Mouse (Mus musculus) small intestine, adult 2 months (tissue): ENCODE data around the gene Try10. TPM values are rescaled to one million over a fixed set of nuclear protein-coding genes. Genes with fewer than 3 reads are reported as not detected.
"Not testable (repeated sequence)": the region's sequence is repeated elsewhere in the genome, so short reads cannot be mapped to it uniquely, and the experiment has no call there.

ENCODE experiments used
- H3K27ac ChIP-seq: fragments of 200-500 bp; 2 replicates; pipeline ENCODE4 v1.5.1; 2012; ENCODE audit warnings: low read depth, low read length, control low read depth, inconsistent platforms; ENCODE audit not compliant: insufficient read depth
- H3K27me3 ChIP-seq: fragments of 200-500 bp; 2 replicates; pipeline ENCODE4 v1.6.1; 2012; ENCODE audit warnings: mild to moderate bottlenecking, moderate library complexity, low read length, inconsistent platforms; ENCODE audit not compliant: control insufficient read depth, insufficient read depth
- H3K36me3 ChIP-seq: fragments of 200-500 bp; 2 replicates; pipeline ENCODE4 v1.6.1; 2012; ENCODE audit warnings: mild to moderate bottlenecking, low read length, control low read depth, inconsistent platforms; ENCODE audit not compliant: control insufficient read depth, insufficient read depth
- H3K4me1 ChIP-seq: fragments of 200-500 bp; 2 replicates; pipeline ENCODE4 v1.6.1; 2012; ENCODE audit warnings: low read length, inconsistent platforms, mixed read lengths; ENCODE audit not compliant: control insufficient read depth, insufficient read depth, insufficient read length
- H3K4me3 ChIP-seq: fragments of 200-500 bp; 2 replicates; pipeline ENCODE4 v1.5.1; 2012; ENCODE audit warnings: low read depth, mild to moderate bottlenecking, control low read depth, inconsistent platforms, low read length, moderate library complexity
- CTCF ChIP-seq: fragments of 200-500 bp; IDR thresholded peaks from 2 replicates; pipeline ENCODE4 v1.5.1; 2012; ENCODE audit warnings: low read depth, mild to moderate bottlenecking, control low read depth, inconsistent platforms, low read length, moderate library complexity, mixed read lengths; ENCODE audit not compliant: insufficient replicate concordance, insufficient read length; ENCODE audit errors: extremely low read depth
- POLR2A ChIP-seq: fragments of 200-500 bp; IDR thresholded peaks from 2 replicates; pipeline ENCODE4 v1.6.1; 2012; ENCODE audit warnings: low read depth, mild to moderate bottlenecking, control low read depth, inconsistent platforms, low read length, moderate library complexity
- WGBS: fragments of 180-500 bp; shearing (Covaris S2); methylation state at CpG from one replicate; pipeline ENCODE4 v1.1.7; 2018; 5-methylcytosine and 5-hydroxymethylcytosine counted together
- polyA plus RNA-seq: library from polyadenylated mRNA; depleted of rRNA; stranded (reverse); fragments of >200 nt; gene quantifications from 2 replicates; pipeline ENCODE4 v1.2.3, GENCODE M21; 2012; rRNA removed

Gene Try10
- polyA plus RNA-seq: 0.87 and 412 TPM in 2 replicates

DNA sequence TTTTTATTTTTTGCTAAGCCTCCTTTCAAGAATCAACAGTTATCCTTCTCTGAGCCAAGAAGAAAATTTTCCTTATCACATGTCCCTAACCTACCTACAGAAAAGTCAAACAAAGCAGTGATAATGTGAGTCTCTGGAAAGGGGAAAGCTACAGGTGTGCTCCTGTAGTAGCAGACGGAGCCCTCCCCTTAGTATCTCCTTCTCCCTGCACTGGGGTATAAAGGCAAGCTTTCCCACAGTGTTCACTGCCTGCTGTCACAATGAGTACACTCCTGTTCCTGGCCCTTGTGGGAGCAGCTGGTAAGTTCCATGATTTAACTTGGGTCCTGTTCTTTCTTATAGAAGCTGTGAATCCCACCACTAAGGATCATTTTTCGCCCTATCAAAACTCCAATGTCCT is at the start of gene Try10:
Try10 (plus strand) TSS at position 174 of the 400 bp plus-strand sequence.
- Histone ChIP-seq H3K4me1 (no peaks in the 10 kb centered on the region), H3K27me3 (no peaks in the 10 kb centered on the region), H3K4me3 (no peak within 1 kb of the TSS), H3K36me3 (no peaks in the 10 kb centered on the region), H3K27ac (no peak within 1 kb of the TSS)
- 58% methylated on average over 2 of the region's 2 CpGs for WGBS
- TF ChIP-seq CTCF (no peak), POLR2A (no peak)

DNA sequence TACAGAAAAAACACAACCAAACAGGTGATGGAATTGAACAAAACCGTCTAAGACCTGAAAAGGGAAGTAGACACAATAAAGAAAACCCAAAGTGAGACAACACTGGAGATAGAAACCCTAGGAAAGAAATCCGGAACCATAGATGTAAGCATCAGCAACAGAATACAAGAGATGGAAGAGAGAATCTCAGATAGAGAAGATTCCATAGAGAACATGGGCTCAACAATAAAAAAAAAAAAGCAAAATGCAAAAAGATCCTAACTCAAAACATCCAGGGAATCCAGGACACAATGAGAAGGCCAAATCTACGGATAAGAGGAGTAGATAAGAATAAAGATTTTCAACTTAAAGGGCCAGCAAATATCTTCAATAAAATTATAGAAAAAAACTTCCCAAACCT is 37.2 kb upstream of the Try10 start, which contains the start of gene Try5:
Try5 (minus strand) TSS at position 101 of the 400 bp plus-strand sequence.
- WGBS: 53% methylated on average over 3 of the region's 3 CpGs
- not testable (repeated sequence) for H3K36me3 ChIP-seq, H3K27me3 ChIP-seq

DNA sequence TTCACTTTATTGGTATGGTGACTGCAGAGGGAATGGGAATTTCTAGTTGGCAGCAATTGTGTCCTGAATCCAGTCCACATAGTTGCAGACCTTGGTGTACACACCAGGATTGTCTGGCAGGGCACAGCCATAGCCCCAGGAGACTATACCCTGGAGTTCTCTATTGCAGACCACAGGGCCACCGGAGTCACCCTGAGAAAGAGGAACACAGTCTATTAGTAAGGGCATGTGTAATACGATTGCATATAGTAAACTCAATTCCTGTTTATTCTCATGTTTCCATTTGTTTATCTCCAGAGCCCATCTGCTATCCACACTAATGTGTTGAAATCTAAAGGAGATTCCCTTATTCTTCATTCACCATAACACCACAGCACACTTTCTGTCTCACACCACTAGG is 19.9 kb downstream of the Try10 start:
- not testable (repeated sequence) for H3K4me3 ChIP-seq, H3K36me3 ChIP-seq
- WGBS: 70% methylated on average over 2 of the region's 2 CpGs

More for the DNA sequence above, 37.2 kb upstream of the Try10 start, which contains the start of gene Try5:
- H3K27ac ChIP-seq, H3K4me3 ChIP-seq, H3K4me1 ChIP-seq: not testable (repeated sequence)

DNA sequence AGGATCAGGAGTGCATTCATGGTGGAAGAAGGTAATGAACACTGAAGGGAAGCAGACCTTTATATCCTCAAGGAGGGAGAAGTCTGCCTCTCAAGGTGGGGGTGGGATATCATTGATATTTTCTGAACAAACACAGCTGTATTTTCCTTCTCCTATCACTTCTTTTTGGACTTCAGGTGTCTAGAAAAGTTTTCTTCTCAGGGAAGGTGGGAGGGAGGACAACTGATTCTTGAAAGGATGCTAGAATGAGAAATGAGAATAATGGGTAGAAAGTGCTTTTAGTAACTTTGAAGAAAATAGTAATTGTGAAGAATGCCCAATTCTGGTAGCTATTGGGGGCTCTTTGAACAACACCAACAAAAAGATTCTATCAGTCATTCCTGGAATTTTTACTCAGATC is 23.7 kb downstream of the Try10 start, which contains the start of gene Prss3:
Prss3 (minus strand) TSS at position 101 of the 400 bp plus-strand sequence.
- H3K4me3 ChIP-seq, H3K36me3 ChIP-seq, H3K27me3 ChIP-seq, H3K27ac ChIP-seq, H3K4me1 ChIP-seq: not testable (repeated sequence)

More for the DNA sequence above, 19.9 kb downstream of the Try10 start:
- not testable (repeated sequence) for H3K4me1 ChIP-seq, H3K27ac ChIP-seq, H3K27me3 ChIP-seq

DNA sequence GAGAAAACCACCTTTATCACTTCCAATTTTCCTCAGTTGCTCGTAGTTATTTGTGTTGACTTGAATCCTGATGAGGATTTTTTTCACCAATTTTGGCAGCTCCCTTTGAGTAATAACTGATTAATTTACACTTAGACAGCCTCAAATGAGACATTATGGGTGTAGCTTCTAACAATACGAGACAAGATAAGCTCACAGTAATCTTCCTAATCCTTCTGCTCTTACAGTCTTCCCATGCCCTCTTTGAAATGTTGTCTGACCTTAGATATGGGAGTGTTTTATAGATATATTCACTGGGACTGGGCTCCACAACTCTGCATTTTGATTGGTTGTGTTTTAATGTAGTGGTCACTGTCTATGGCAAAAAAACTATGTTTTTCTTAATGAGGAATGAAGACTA is 32.9 kb downstream of the Try10 start:
- no peak for TF ChIP-seq POLR2A
- TF ChIP-seq CTCF: no peak
- H3K4me3 ChIP-seq: no peak overlapping the region
- 64% methylated on average over 2 of the region's 2 CpGs for WGBS
- H3K27me3 ChIP-seq: no peaks in the 10 kb centered on the region
- H3K4me1 ChIP-seq: no peaks in the 10 kb centered on the region
- H3K36me3 ChIP-seq: no peaks in the 10 kb centered on the region
- no peak overlapping the region for H3K27ac ChIP-seq

DNA sequence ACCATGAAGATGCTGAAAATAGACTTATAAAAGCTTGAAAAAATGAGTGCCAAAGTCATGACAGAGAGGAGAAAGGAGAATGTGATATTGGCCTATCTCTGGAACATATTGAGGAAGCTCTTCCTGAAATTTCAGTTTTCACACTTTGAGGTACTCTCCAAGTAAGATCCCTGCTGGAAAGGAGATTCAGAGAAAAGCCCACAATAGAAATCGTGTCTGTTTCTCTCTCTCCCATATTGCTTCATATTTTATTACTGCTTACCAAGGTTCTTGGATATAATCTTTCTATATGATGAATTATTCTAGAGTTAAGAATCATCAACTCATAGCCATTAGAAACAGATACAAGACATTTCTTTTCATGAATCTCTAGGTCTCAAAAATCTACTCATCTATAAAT is 37.7 kb downstream of the Try10 start:
- WGBS: 51% methylated on average over 1 of the region's 1 CpGs
- not testable (repeated sequence) for H3K4me1 ChIP-seq, H3K36me3 ChIP-seq, H3K27me3 ChIP-seq, H3K27ac ChIP-seq, H3K4me3 ChIP-seq

DNA sequence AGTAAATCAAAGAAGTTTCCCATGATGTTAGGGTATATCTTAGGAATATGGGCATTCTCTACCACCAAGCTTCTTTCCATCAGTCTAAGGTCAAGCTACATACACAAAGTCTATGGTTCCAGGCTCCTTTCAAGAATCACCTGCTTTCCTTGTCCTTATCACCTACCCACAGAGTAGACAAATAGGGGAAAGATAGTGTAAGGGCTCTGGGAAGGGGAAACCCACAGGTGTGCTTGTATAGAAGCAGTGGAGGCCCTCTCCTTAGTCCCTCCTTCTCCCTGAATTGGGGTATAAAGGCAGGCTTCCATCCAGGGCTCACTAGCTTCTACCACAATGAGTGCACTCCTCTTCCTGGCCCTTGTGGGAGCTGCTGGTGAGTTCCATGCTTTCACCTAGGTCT is 38.2 kb downstream of the Try10 start, which contains the start of gene Gm5771:
Gm5771 (plus strand) TSS at position 301 of the 400 bp plus-strand sequence.
- H3K36me3 ChIP-seq, H3K27me3 ChIP-seq, H3K4me1 ChIP-seq, H3K27ac ChIP-seq, H3K4me3 ChIP-seq: not testable (repeated sequence)

Other genes with a start within 250 kb of the Try10 start
- 50.1 and 29,533 TPM in 2 replicates for gene Try4, start 51.8 kb upstream of the Try10 start, polyA plus RNA-seq
- gene Try5, start 37.3 kb upstream of the Try10 start, polyA plus RNA-seq: 14.8 and 8,245 TPM in 2 replicates
- gene Prss3, start 23.6 kb downstream of the Try10 start, polyA plus RNA-seq: 1.3 and 663 TPM in 2 replicates
- gene Gm5771, start 38.3 kb downstream of the Try10 start, polyA plus RNA-seq: 0.48 and 166 TPM in 2 replicates
- gene Gm10334, start 92.0 kb downstream of the Try10 start, polyA plus RNA-seq: 63.3 TPM in 1 of 2 replicates, not detected in the other
- 22.6 TPM in 1 of 2 replicates, not detected in the other for gene Prss1, start 104.8 kb downstream of the Try10 start, polyA plus RNA-seq
- 73.6 and 36,591 TPM in 2 replicates for gene Prss2, start 167.7 kb downstream of the Try10 start, polyA plus RNA-seq